In genomic region chr16:19997616-19998015, GRCm38 (mm10) we compare ENCODE assay signal across 18 mouse cellular contexts.
"Had no signal": no experiment of that assay in that cellular context is flagged by ENCODE, and none has a peak within 500 bp of the region (broad histone marks: within the 10 kb centered on the region; RNA-seq: fewer than 3 reads in every experiment).

No protein-coding gene starts in this region.

- H3K9me3 ChIP-seq: limb, embryonic 10.5 days; limb, embryonic 13.5 days; liver, embryonic 12.5 days; liver, embryonic 15.5 days; stomach, embryonic 15.5 days had no signal

- H3K4me2 ChIP-seq: limb, embryonic 13.5 days; liver, embryonic 12.5 days; liver, embryonic 15.5 days; stomach, embryonic 15.5 days had no signal

- DNase-seq: kidney, adult 18-20 months; kidney, adult 9 months; kidney, postnatal 14 days; kidney, postnatal 4 days; layer of hippocampus, adult 9-11 months; liver; lung, adult 18-20 months; thymus, adult 2 months; thymus, postnatal 14 days; thymus, postnatal 4 days had no signal

- H3K4me1 ChIP-seq: limb, embryonic 10.5 days; limb, embryonic 13.5 days; stomach, embryonic 15.5 days had no signal

- ATAC-seq: intestine, embryonic 16.5 days; liver, embryonic 12.5 days had no signal

- H3K27me3 ChIP-seq: limb, embryonic 13.5 days; liver, embryonic 12.5 days; liver, embryonic 15.5 days; stomach, embryonic 15.5 days had no signal

- H3K36me3 ChIP-seq: limb, embryonic 10.5 days; limb, embryonic 13.5 days; liver, embryonic 12.5 days; liver, embryonic 15.5 days; stomach, embryonic 15.5 days had no signal

- H3K9ac ChIP-seq: limb, embryonic 13.5 days; liver, embryonic 12.5 days; liver, embryonic 15.5 days; stomach, embryonic 15.5 days had no signal

- H3K27ac ChIP-seq: layer of hippocampus, adult 2 months; limb, embryonic 10.5 days; limb, embryonic 13.5 days; liver, embryonic 12.5 days; liver, embryonic 15.5 days; macrophage; stomach, embryonic 15.5 days had no signal

- H3K4me3 ChIP-seq: layer of hippocampus, adult 2 months; limb, embryonic 10.5 days; limb, embryonic 13.5 days; liver, embryonic 12.5 days; liver, embryonic 15.5 days; stomach, embryonic 15.5 days had no signal
